Mouse (Mus musculus) colon, adult 2 months (tissue): Measurements from ENCODE around the gene Rrp36. TPM values are rescaled to one million over a fixed set of nuclear protein-coding genes. Genes with fewer than 3 reads are reported as not detected.

ENCODE experiments used
- polyA plus RNA-seq: library from polyadenylated mRNA; depleted of rRNA; stranded (reverse); fragments of >200 nt; gene quantifications from 2 replicates; pipeline ENCODE4 v1.2.3, GENCODE M21; 2012; rRNA removed

Gene Rrp36
- 35.6 and 39.8 TPM in 2 replicates for polyA plus RNA-seq

DNA sequence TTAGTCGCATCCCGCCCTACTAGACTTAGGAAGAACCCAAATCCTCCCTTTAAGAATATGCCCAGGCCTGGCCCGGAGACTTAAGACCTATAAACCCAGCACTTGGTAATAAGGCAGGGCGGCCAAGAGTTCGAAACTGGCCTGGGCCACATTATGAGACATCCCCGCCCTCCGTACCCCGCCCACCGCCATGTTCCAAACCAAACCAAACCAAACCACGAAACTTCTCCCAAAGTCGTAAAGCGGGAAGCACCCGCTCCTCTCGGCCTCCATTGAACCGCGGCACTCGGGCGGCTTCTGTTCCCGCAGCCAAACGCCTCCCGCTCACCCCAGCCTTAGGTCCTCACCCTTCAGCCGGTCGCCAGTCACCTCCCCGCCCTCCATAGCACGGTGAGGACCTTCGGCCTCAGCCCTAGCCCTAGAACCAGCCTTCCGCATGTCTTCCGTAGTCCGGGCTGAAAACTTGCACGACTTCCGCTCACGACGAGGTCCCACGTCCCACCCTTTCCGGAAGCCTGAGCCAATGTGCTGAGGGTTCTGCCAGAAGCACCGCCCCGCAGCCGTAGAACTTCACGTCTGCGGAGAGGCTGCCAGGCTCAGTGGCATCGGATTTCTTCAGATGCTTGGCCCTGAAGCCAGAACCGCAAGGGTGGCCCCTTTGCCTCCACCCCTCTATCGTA, at the start of gene Rrp36:
Rrp36 (minus strand) TSS at position 503 of the 680 bp plus-strand sequence.

DNA sequence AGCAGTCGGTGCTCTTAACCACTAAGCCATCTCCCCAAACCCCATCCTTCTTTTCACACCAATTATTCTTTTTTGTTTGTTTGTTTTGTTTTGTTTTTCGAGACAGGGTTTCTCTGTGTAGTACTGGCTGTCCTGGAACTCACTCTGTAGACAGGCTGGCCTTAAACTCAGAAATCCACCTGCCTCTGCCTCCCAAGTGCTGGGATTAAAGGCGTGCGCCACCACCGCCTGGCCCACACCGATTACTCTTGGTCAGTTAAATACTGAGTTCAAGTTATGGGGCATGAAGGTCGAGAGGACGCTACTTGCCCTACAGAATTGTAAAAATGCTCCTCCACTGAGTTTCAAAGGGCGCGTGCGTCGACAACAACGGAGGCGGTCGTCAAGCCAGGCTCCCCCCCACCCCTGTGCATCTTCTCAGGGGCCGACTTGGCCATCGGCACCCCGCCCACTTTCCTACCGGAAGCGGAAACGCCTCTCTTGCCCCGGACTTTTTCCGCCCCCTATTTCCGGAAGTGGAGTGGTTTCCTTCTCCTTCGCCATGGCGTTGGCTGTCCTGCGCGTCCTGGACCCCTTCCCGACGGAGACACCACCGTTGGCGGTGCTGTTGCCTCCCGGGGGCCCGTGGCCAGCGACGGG, 36.9 kb upstream of the Rrp36 start, which contains the start of gene Pex6:
Pex6 (plus strand) TSS at position 505 of the 639 bp plus-strand sequence.

GRCm38 (mm10) chr17:46704887-46705835, 31.0 kb upstream of the Rrp36 start, which contains the start of gene Ppp2r5d:
Ppp2r5d (minus strand) TSS chr17:46705111.

GRCm38 (mm10) chr17:46680760-46681373, 6.7 kb upstream of the Rrp36 start, which contains the start of gene Klhdc3:
Klhdc3 (minus strand) TSS chr17:46680914.

GRCm38 (mm10) chr17:46678416-46678815, 4.3 kb upstream of the Rrp36 start, which contains the start of gene Mea1:
Mea1 (plus strand) TSS chr17:46678793.

DNA sequence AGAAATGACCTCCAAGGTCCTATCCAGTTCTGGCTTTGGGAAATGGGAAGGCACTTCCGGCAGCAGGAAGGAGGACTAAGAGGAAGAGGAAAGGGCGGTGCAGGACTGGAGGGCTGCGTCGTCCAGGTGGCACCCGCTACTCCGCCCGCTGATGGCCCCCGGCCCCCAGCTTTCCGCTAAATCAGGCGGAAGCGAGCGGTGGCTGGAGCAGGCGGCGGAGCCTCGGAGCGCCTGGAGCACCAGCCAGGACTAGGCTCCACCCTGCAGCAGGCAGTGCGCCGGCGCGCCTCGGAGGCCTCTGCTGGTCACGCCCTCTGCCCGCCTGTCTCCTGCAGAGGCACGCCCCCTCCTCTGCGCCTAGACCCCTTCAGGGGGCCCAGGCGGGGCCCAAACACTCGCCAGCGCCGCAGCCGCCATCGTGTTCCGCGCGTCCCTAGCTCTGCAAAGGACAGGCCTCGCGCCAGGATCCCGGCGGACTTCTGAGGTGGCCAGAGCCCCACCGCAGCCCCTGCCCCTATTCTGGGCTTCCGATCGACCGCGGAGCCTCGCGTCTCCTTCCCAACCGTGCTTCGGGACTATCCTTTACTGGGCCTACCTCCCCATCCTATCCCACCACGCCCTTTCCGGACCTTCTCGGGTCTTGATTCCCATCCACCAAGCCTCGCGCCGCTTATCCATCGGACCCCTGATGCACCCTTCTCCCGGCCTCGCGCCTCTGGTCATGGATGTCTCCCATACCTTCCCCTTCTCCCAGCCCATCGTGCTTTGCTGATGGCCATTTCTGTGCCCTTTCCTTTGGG, 23.7 kb downstream of the Rrp36 start, which contains the start of gene Cul7:
Cul7 (plus strand) TSS at position 106 of the 800 bp plus-strand sequence.

GRCm38 (mm10) chr17:46645561-46646321, 28.4 kb downstream of the Rrp36 start, which contains the start of the genes Klc4 and Mrpl2:
Klc4 (minus strand) TSS chr17:46646022.
Mrpl2 (plus strand) TSS chr17:46646229.

DNA sequence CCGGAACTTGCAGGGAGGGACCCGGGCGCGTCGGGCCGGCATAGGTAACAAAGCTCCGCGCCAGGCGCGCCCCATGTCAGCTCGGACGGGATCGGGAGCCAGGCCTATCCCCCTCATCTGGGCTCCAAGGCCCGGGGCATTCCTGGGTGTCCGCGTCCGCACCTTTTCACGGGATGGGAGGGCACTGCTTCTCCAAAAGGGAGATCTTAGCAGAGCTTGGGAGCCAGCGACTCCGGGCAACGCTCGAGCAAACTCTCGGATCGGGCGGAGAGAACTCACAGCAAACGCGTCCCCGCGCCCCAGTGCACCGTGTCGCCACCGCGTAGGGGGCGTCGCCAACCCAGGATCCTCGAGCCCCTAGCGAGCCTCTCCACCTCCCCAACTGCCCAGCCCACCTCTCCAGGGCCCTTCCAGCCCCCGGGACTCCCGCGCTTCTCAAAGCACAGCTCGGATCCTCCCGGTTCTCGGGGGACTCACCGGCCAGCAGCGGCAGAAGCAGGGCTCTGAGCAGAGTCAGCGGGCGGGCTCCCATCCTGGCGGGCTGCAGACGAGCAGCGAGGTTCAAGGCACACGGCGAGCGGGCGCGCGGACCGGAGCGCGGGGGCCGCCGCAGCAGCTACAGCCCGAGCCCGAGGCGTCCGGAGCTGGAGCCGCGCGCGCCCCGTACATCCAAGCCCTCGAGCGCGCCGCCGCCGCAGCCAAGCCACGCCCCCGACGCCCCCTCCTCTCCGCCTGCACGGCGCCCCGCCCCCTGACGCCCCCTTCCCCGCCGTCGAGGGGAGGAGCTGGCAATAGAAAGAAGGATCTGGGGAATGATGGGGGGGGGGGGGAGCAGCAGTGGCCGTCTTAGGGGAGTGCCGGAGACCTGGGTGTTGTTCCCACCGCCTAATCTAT, 45.1 kb downstream of the Rrp36 start, which contains the start of gene Ptk7:
Ptk7 (minus strand) TSS at position 714 of the 894 bp plus-strand sequence.

Other genes with a start within 250 kb of the Rrp36 start
- 0.50 and 0.83 TPM in 2 replicates for gene Crip3, start 245.4 kb downstream of the Rrp36 start, polyA plus RNA-seq
- 0.08 TPM in 1 of 2 replicates, not detected in the other for gene Slc22a7, start 235.9 kb downstream of the Rrp36 start, polyA plus RNA-seq
- gene Ttbk1, start 186.7 kb downstream of the Rrp36 start, polyA plus RNA-seq: 0.38 and 0.45 TPM in 2 replicates
- 4.1 TPM in 2 replicates for gene Dnph1, start 177.6 kb downstream of the Rrp36 start, polyA plus RNA-seq
- gene Cul9, start 128.0 kb downstream of the Rrp36 start, polyA plus RNA-seq: 12.2 and 12.8 TPM in 2 replicates
- gene Srf, start 118.2 kb downstream of the Rrp36 start, polyA plus RNA-seq: 229 and 257 TPM in 2 replicates
- 18.7 and 23.5 TPM in 2 replicates for gene Ptk7, start 44.8 kb downstream of the Rrp36 start, polyA plus RNA-seq
- gene Klc4, start 28.3 kb downstream of the Rrp36 start, polyA plus RNA-seq: 104 and 125 TPM in 2 replicates
- 114 and 139 TPM in 2 replicates for gene Mrpl2, start 28.1 kb downstream of the Rrp36 start, polyA plus RNA-seq
- 23.0 and 25.6 TPM in 2 replicates for gene Cul7, start 24.0 kb downstream of the Rrp36 start, polyA plus RNA-seq
- gene Mea1, start 4.4 kb upstream of the Rrp36 start, polyA plus RNA-seq: 74.0 and 78.7 TPM in 2 replicates
- gene Klhdc3, start 6.6 kb upstream of the Rrp36 start, polyA plus RNA-seq: 74.5 and 80.0 TPM in 2 replicates
- 49.5 and 53.3 TPM in 2 replicates for gene Ppp2r5d, start 30.8 kb upstream of the Rrp36 start, polyA plus RNA-seq
- 90.8 and 100 TPM in 2 replicates for gene Pex6, start 37.1 kb upstream of the Rrp36 start, polyA plus RNA-seq
- gene Gnmt, start 54.8 kb upstream of the Rrp36 start, polyA plus RNA-seq: 2.2 and 3.6 TPM in 2 replicates
- 33.1 and 38.2 TPM in 2 replicates for gene Cnpy3, start 77.9 kb upstream of the Rrp36 start, polyA plus RNA-seq
- 0.14 TPM in 1 of 2 replicates, not detected in the other for gene Ptcra, start 89.4 kb upstream of the Rrp36 start, polyA plus RNA-seq
- 173 and 174 TPM in 2 replicates for gene 2310039H08Rik, start 98.3 kb upstream of the Rrp36 start, polyA plus RNA-seq
- 12.5 and 14.0 TPM in 2 replicates for gene Rpl7l1, start 108.3 kb upstream of the Rrp36 start, polyA plus RNA-seq
- gene Bicral, start 184.1 kb upstream of the Rrp36 start, polyA plus RNA-seq: 9.0 and 9.2 TPM in 2 replicates
- gene Tbcc, start 216.3 kb upstream of the Rrp36 start, polyA plus RNA-seq: 22.9 and 29.6 TPM in 2 replicates
- not detected in 2 replicates for gene Prph2, start 236.1 kb upstream of the Rrp36 start, polyA plus RNA-seq